Mouse (Mus musculus): Measurements from ENCODE around the gene Prss36.

DNA sequence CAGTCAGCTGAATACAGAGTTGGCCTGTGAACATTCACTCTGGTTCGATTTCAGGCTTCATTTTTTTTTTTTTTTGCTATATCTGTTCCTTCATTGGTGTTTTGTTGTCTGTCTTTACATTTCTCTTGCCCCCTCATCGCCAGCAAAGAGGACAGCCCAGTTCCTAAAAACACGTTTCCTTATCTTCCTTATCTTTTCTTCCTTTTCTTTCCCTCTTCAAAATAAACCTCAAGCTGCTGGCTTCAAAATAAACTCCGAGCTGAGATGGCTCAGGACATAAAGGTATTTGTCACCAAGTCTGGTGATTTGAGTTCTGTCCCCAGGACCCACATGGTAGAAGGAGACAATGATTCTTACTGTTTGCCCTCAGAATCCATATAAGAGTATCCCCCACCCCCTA, 33.6 kb downstream of the Prss36 start:
- TF ChIP-seq CTCF (IDR thresholded peaks at IDR 0.05; ENCODE audit: control insufficient read depth, insufficient read depth, insufficient replicate concordance, low read depth, low read length) (no peak), POLR2A (IDR thresholded peaks at IDR 0.05; ENCODE audit: control insufficient read depth, low read depth, low read length) (no peak)
